Mouse (Mus musculus): ENCODE results near the gene Colgalt1. TPM values are rescaled to one million over a fixed set of nuclear protein-coding genes. Genes with fewer than 3 reads are reported as not detected.

Gene Colgalt1
- total RNA-seq, 2 experiments from 2014 or later: 35.3 to 36.0 TPM

- no peak for DNase-seq
Measured at GRCm38 (mm10) chr8:71591017-71591416, 19.8 kb upstream of the Colgalt1 start.

- peak; percentile 94 for DNase-seq
Measured at GRCm38 (mm10) chr8:71591471-71592373, 19.1 kb upstream of the Colgalt1 start, which contains the start of gene Pgls. Gene Pgls, plus strand, starts transcription at chr8:71592176.

- DNase-seq: peak; percentile 83
Measured at GRCm38 (mm10) chr8:71592374-71593170, 18.2 kb upstream of the Colgalt1 start.

GRCm38 (mm10) chr8:71593556-71594323 lies 17.1 kb upstream of the Colgalt1 start:
- no peak for DNase-seq

GRCm38 (mm10) chr8:71594324-71594722 lies 16.5 kb upstream of the Colgalt1 start:
- no peak for DNase-seq

GRCm38 (mm10) chr8:71595862-71596261 lies 14.9 kb upstream of the Colgalt1 start:
- DNase-seq: peak; percentile 82

GRCm38 (mm10) chr8:71596384-71596783 lies 14.4 kb upstream of the Colgalt1 start:
- no peak for DNase-seq

GRCm38 (mm10) chr8:71596798-71597197 lies 14.0 kb upstream of the Colgalt1 start:
- DNase-seq: no peak

GRCm38 (mm10) chr8:71597451-71597850 lies 13.3 kb upstream of the Colgalt1 start, which contains the start of gene Fam129c:
Gene Fam129c, plus strand, starts transcription at chr8:71597648.
- no peak for DNase-seq

GRCm38 (mm10) chr8:71598375-71598774 lies 12.4 kb upstream of the Colgalt1 start:
- DNase-seq: no peak

GRCm38 (mm10) chr8:71598841-71599240 lies 12.0 kb upstream of the Colgalt1 start:
- DNase-seq: no peak

GRCm38 (mm10) chr8:71601939-71602665 lies 8.7 kb upstream of the Colgalt1 start:
- DNase-seq: no peak

- peak; percentile 61 for DNase-seq
Measured at GRCm38 (mm10) chr8:71602666-71603334, 8.0 kb upstream of the Colgalt1 start.

- no peak for DNase-seq
Measured at GRCm38 (mm10) chr8:71604021-71604420, 6.8 kb upstream of the Colgalt1 start.

GRCm38 (mm10) chr8:71612141-71612540 lies 1.3 kb downstream of the Colgalt1 start:
- no peak for DNase-seq

GRCm38 (mm10) chr8:71613418-71613817 lies 2.6 kb downstream of the Colgalt1 start:
- no peak for DNase-seq

GRCm38 (mm10) chr8:71619786-71620185 lies 9.0 kb downstream of the Colgalt1 start:
- peak; percentile 74 for DNase-seq

- DNase-seq: no peak
Measured at GRCm38 (mm10) chr8:71625088-71625487, 14.3 kb downstream of the Colgalt1 start.

GRCm38 (mm10) chr8:71626753-71627152 lies 16.0 kb downstream of the Colgalt1 start:
- DNase-seq: no peak

- DNase-seq: no peak
Measured at GRCm38 (mm10) chr8:71627265-71628099, 16.7 kb downstream of the Colgalt1 start.

Data from gastrocnemius, postnatal 25 days (tissue).